Mouse (Mus musculus) midbrain, embryonic 11.5 days (tissue): ENCODE data around the gene Cmtm2a. TPM values are rescaled to one million over a fixed set of nuclear protein-coding genes. Genes with fewer than 3 reads are reported as not detected.

Experiments used
- ATAC-seq: fragments of 200-750 bp; cut with Nextera tagmentation; 2 replicates; pipeline ENCODE4 v1.8.0; 2017; ENCODE audit warnings: moderate TSS enrichment, moderate library complexity; ENCODE audit not compliant: low FRiP score
- DNase-seq: peaks from one replicate; pipeline ENCODE4 v3.0.0; 2015; ENCODE audit warnings: low spot score; ENCODE audit errors: missing footprints
- H3K27ac ChIP-seq: fragments of 300-500 bp; sonication (generic); 2 replicates; pipeline ENCODE4 v1.5.1; 2014; ENCODE audit warnings: low read depth, low read length
- H3K27me3 ChIP-seq: fragments of 300-500 bp; sonication (generic); 2 replicates; pipeline ENCODE4 v1.6.1; 2014; ENCODE audit warnings: mild to moderate bottlenecking, low read length, moderate library complexity, mixed read lengths; ENCODE audit not compliant: control insufficient read depth, insufficient read depth
- H3K36me3 ChIP-seq: fragments of 300-500 bp; sonication (generic); 2 replicates; pipeline ENCODE4 v1.6.1; 2014; ENCODE audit warnings: mild to moderate bottlenecking, low read length, moderate library complexity, mixed read lengths; ENCODE audit not compliant: control insufficient read depth, insufficient read depth
- H3K4me1 ChIP-seq: fragments of 300-500 bp; sonication (generic); 2 replicates; pipeline ENCODE4 v1.6.1; 2014; ENCODE audit warnings: low read length; ENCODE audit not compliant: control insufficient read depth, insufficient read depth
- H3K4me2 ChIP-seq: fragments of 300-500 bp; sonication (generic); 2 replicates; pipeline ENCODE4 v1.6.1; 2014; ENCODE audit warnings: mild to moderate bottlenecking, moderate library complexity
- H3K4me3 ChIP-seq: fragments of 300-500 bp; sonication (generic); 2 replicates; pipeline ENCODE4 v1.5.1; 2014; ENCODE audit warnings: low read depth, low read length
- H3K9ac ChIP-seq: fragments of 300-500 bp; sonication (generic); 2 replicates; pipeline ENCODE4 v1.6.1; 2014; ENCODE audit warnings: low read length
- H3K9me3 ChIP-seq: fragments of 300-500 bp; sonication (generic); 2 replicates; pipeline ENCODE4 v1.6.1; 2016; ENCODE audit warnings: low read length; ENCODE audit not compliant: control insufficient read depth
- WGBS: fragments of 180-500 bp; shearing (Covaris S2); extraction: QIAGEN DNeasy Blood & Tissue Kit; methylation state at CpG from one replicate; pipeline ENCODE4 v1.1.7; 2014; 5-methylcytosine and 5-hydroxymethylcytosine counted together
- polyA plus RNA-seq: library from polyadenylated mRNA; unstranded; fragments of >200 nt; fragmentation: Nextera tagmentation; extraction: Ambion mirVana; gene quantifications from 2 replicates; pipeline ENCODE4 v1.2.1, GENCODE M21; 2014

Gene Cmtm2a
- polyA plus RNA-seq, 1 experiment from 2014 or later: not detected

- Histone ChIP-seq H3K4me1 (no peaks in the 10 kb centered on the region), H3K36me3 (peaks cover 13% of the 10 kb centered on the region), H3K27ac (no peak overlapping the region), H3K4me2 (no peak overlapping the region), H3K9me3 (no peaks in the 10 kb centered on the region), H3K4me3 (no peak overlapping the region), H3K27me3 (no peaks in the 10 kb centered on the region), H3K9ac (no peak overlapping the region)
- peak; percentile 56 for DNase-seq
- WGBS: 88% methylated on average over 12 of the region's 12 CpGs
- ATAC-seq: no peak
Observed at GRCm38 (mm10) chr8:104242038-104242644, 50.8 kb downstream of the Cmtm2a start.

- 88% methylated on average over 10 of the region's 10 CpGs for WGBS
- Histone ChIP-seq H3K9ac (no peak overlapping the region), H3K4me3 (no peak overlapping the region), H3K9me3 (no peaks in the 10 kb centered on the region), H3K27me3 (no peaks in the 10 kb centered on the region), H3K4me1 (no peaks in the 10 kb centered on the region), H3K27ac (no peak overlapping the region), H3K36me3 (peaks cover 10% of the 10 kb centered on the region), H3K4me2 (no peak overlapping the region)
- no peak for ATAC-seq
- peak; percentile 44 for DNase-seq
Observed at GRCm38 (mm10) chr8:104239418-104239861, 53.5 kb downstream of the Cmtm2a start.

- Histone ChIP-seq H3K4me2 (no peak overlapping the region), H3K27me3 (no peaks in the 10 kb centered on the region), H3K9ac (no peak overlapping the region), H3K27ac (no peak overlapping the region), H3K4me1 (no peaks in the 10 kb centered on the region), H3K4me3 (no peak overlapping the region), H3K9me3 (no peaks in the 10 kb centered on the region), H3K36me3 (peaks cover 10% of the 10 kb centered on the region)
- WGBS: 43% methylated on average over 6 of the region's 6 CpGs
- peak; percentile 47 for DNase-seq
- peak; percentile 72; the same call in 1 of the 2 replicates for ATAC-seq
Observed at GRCm38 (mm10) chr8:104234573-104234972, 58.4 kb downstream of the Cmtm2a start.

- Histone ChIP-seq H3K27me3 (no peaks in the 10 kb centered on the region), H3K9me3 (no peaks in the 10 kb centered on the region), H3K4me3 (no peak overlapping the region), H3K4me2 (no peak overlapping the region), H3K4me1 (no peaks in the 10 kb centered on the region), H3K36me3 (peaks cover 5% of the 10 kb centered on the region), H3K27ac (no peak overlapping the region), H3K9ac (no peak overlapping the region)
- DNase-seq (no peak), ATAC-seq (no peak)
- 94% methylated on average over 5 of the region's 5 CpGs for WGBS
Observed at GRCm38 (mm10) chr8:104232919-104233318, 60.1 kb downstream of the Cmtm2a start.

GRCm38 (mm10) chr8:104232039-104232438 is 60.9 kb downstream of the Cmtm2a start:
- no peak overlapping the region for H3K4me2 ChIP-seq
- H3K4me1 ChIP-seq: no peaks in the 10 kb centered on the region
- no peaks in the 10 kb centered on the region for H3K9me3 ChIP-seq
- peak; percentile 51 for DNase-seq
- ATAC-seq: no peak
- H3K36me3 ChIP-seq: peaks cover 5% of the 10 kb centered on the region
- H3K27me3 ChIP-seq: no peaks in the 10 kb centered on the region
- WGBS: 91% methylated on average over 4 of the region's 4 CpGs
- H3K9ac ChIP-seq: no peak overlapping the region
- no peak overlapping the region for H3K4me3 ChIP-seq
- H3K27ac ChIP-seq: no peak overlapping the region

Other genes with a start within 250 kb of the Cmtm2a start
- gene Cdh5, start 191.6 kb downstream of the Cmtm2a start, polyA plus RNA-seq: 18.0 and 19.0 TPM in 2 replicates
- 0.63 and 0.66 TPM in 2 replicates for gene Bean1, start 122.7 kb downstream of the Cmtm2a start, polyA plus RNA-seq
- 35.9 and 37.0 TPM in 2 replicates for gene Tk2, start 44.6 kb downstream of the Cmtm2a start, polyA plus RNA-seq
- gene Cklf, start 42.3 kb downstream of the Cmtm2a start, polyA plus RNA-seq: 35.0 and 37.2 TPM in 2 replicates
- gene Gm45711, start 16.9 kb upstream of the Cmtm2a start, polyA plus RNA-seq: not detected in 2 replicates
- not detected in 2 replicates for gene Cmtm1, start 17.0 kb upstream of the Cmtm2a start, polyA plus RNA-seq
- gene Gm11020, start 28.4 kb upstream of the Cmtm2a start, polyA plus RNA-seq: not detected in 2 replicates
- gene Cmtm2b, start 29.0 kb upstream of the Cmtm2a start, polyA plus RNA-seq: not detected in 2 replicates
- 70.3 and 74.3 TPM in 2 replicates for gene Cmtm3, start 46.2 kb upstream of the Cmtm2a start, polyA plus RNA-seq
- 2.2 and 2.6 TPM in 2 replicates for gene Cmtm4, start 102.6 kb upstream of the Cmtm2a start, polyA plus RNA-seq
- gene Dync1li2, start 149.9 kb upstream of the Cmtm2a start, polyA plus RNA-seq: 87.6 and 98.2 TPM in 2 replicates
- gene Terb1, start 216.7 kb upstream of the Cmtm2a start, polyA plus RNA-seq: 0.18 and 0.21 TPM in 2 replicates
- gene Nae1, start 241.5 kb upstream of the Cmtm2a start, polyA plus RNA-seq: 138 and 148 TPM in 2 replicates
- gene Car7, start 241.5 kb upstream of the Cmtm2a start, polyA plus RNA-seq: 0.82 and 1.5 TPM in 2 replicates